Mouse (Mus musculus) midbrain, embryonic 14.5 days (tissue): Measurements from ENCODE around the gene Ssbp4. TPM values are rescaled to one million over a fixed set of nuclear protein-coding genes. Genes with fewer than 3 reads are reported as not detected.

Experiments used
- ATAC-seq: fragments of 200-750 bp; cut with Nextera tagmentation; 2 replicates; pipeline ENCODE4 v1.8.0; 2017; ENCODE audit warnings: moderate number of reproducible peaks, moderate library complexity; ENCODE audit not compliant: low FRiP score, low TSS enrichment
- DNase-seq: peaks from one replicate; pipeline ENCODE4 v3.0.0-alpha.2; 2015
- H3K27ac ChIP-seq: fragments of 300-500 bp; sonication (generic); replicated peaks from 2 replicates; pipeline ENCODE4 v1.5.1; 2014; ENCODE audit warnings: mild to moderate bottlenecking, low read depth, low read length, moderate library complexity
- H3K27me3 ChIP-seq: fragments of 300-500 bp; sonication (generic); 2 replicates; pipeline ENCODE4 v1.6.1; 2014; ENCODE audit warnings: low read length, control low read depth, mixed read lengths; ENCODE audit not compliant: control insufficient read depth, insufficient read depth
- H3K36me3 ChIP-seq: fragments of 300-500 bp; sonication (generic); 2 replicates; pipeline ENCODE4 v1.6.1; 2014; ENCODE audit warnings: low read length, control low read depth; ENCODE audit not compliant: control insufficient read depth, insufficient read depth
- H3K4me1 ChIP-seq: fragments of 300-500 bp; sonication (generic); 2 replicates; pipeline ENCODE4 v1.6.1; 2014; ENCODE audit warnings: mild to moderate bottlenecking, antibody characterized with exemption, low read length, control low read depth; ENCODE audit not compliant: control insufficient read depth, insufficient read depth
- H3K4me2 ChIP-seq: fragments of 300-500 bp; sonication (generic); 2 replicates; pipeline ENCODE4 v1.6.1; 2014; ENCODE audit warnings: mild to moderate bottlenecking, low read length, moderate library complexity
- H3K4me3 ChIP-seq: fragments of 300-500 bp; sonication (generic); replicated peaks from 2 replicates; pipeline ENCODE4 v1.5.1; 2014; ENCODE audit warnings: low read depth, low read length
- H3K9ac ChIP-seq: fragments of 300-500 bp; sonication (generic); replicated peaks from 2 replicates; pipeline ENCODE4 v1.6.1; 2014; ENCODE audit warnings: mild to moderate bottlenecking, low read length, moderate library complexity
- H3K9me3 ChIP-seq: fragments of 300-500 bp; sonication (generic); 2 replicates; pipeline ENCODE4 v1.6.1; 2016; ENCODE audit warnings: low read length, control low read depth, mixed read lengths; ENCODE audit not compliant: control insufficient read depth
- WGBS: fragments of 180-500 bp; shearing (Covaris S2); extraction: QIAGEN DNeasy Blood & Tissue Kit; methylation state at CpG from one replicate; pipeline ENCODE4 v1.1.7; 2014; 5-methylcytosine and 5-hydroxymethylcytosine counted together
- polyA plus RNA-seq: library from polyadenylated mRNA; unstranded; fragments of >200 nt; fragmentation: Nextera tagmentation; extraction: Ambion mirVana; gene quantifications from 2 replicates; pipeline ENCODE4 v1.2.1, GENCODE M21; 2014

The Ssbp4 gene
- polyA plus RNA-seq, 1 experiment from 2014 or later = 172 TPM

- WGBS = 96% methylated on average over 6 of the region's 6 CpGs
- Histone ChIP-seq H3K27ac (no peak overlapping the region), H3K27me3 (no peaks in the 10 kb centered on the region), H3K4me3 (no peak overlapping the region), H3K4me1 (no peaks in the 10 kb centered on the region), H3K9me3 (no peaks in the 10 kb centered on the region), H3K9ac (no peak overlapping the region), H3K4me2 (no peak overlapping the region), H3K36me3 (0 out of 2 replicates have a peak, but pooled peaks cover 3% of the 10 kb centered on the region)
- DNase-seq (no peak), ATAC-seq (no peak)
These were observed 44.8 kb downstream of the Ssbp4 start for GRCm38 (mm10) chr8:70563763-70564387.

GRCm38 (mm10) chr8:70562802-70563201 is 45.9 kb downstream of the Ssbp4 start:
- H3K27ac ChIP-seq = no peak overlapping the region
- no peak overlapping the region for H3K4me2 ChIP-seq
- 83% methylated on average over 3 of the region's 3 CpGs for WGBS
- H3K4me1 ChIP-seq = no peaks in the 10 kb centered on the region
- no peak overlapping the region for H3K4me3 ChIP-seq
- no peaks in the 10 kb centered on the region for H3K9me3 ChIP-seq
- no peaks in the 10 kb centered on the region for H3K27me3 ChIP-seq
- DNase-seq = no peak
- no peak for ATAC-seq
- 0 out of 2 replicates have a peak, but pooled peaks cover 3% of the 10 kb centered on the region for H3K36me3 ChIP-seq
- no peak overlapping the region for H3K9ac ChIP-seq

- no peaks in the 10 kb centered on the region for H3K27me3 ChIP-seq
- H3K4me2 ChIP-seq = no peak overlapping the region
- DNase-seq (no peak), ATAC-seq (no peak)
- WGBS = 87% methylated on average over 7 of the region's 7 CpGs
- no peak overlapping the region for H3K27ac ChIP-seq
- H3K9ac ChIP-seq = no peak overlapping the region
- no peaks in the 10 kb centered on the region for H3K9me3 ChIP-seq
- H3K4me1 ChIP-seq = no peaks in the 10 kb centered on the region
- no peak overlapping the region for H3K4me3 ChIP-seq
- H3K36me3 ChIP-seq = peaks cover 6% of the 10 kb centered on the region; the same call in 1 of the 2 replicates
These were observed 46.7 kb downstream of the Ssbp4 start for GRCm38 (mm10) chr8:70561809-70562535.

- no peak overlapping the region for H3K27ac ChIP-seq
- no peak overlapping the region for H3K4me3 ChIP-seq
- H3K36me3 ChIP-seq = peaks cover 6% of the 10 kb centered on the region; the same call in 1 of the 2 replicates
- H3K9me3 ChIP-seq = no peaks in the 10 kb centered on the region
- no peak overlapping the region for H3K4me2 ChIP-seq
- H3K27me3 ChIP-seq = no peaks in the 10 kb centered on the region
- DNase-seq (no peak), ATAC-seq (no peak)
- no peak overlapping the region for H3K9ac ChIP-seq
- H3K4me1 ChIP-seq = no peaks in the 10 kb centered on the region
- WGBS = 75% methylated on average over 4 of the region's 4 CpGs
These were observed 47.3 kb downstream of the Ssbp4 start for GRCm38 (mm10) chr8:70561357-70561756.

- 65% methylated on average over 3 of the region's 3 CpGs for WGBS
- no peak for ATAC-seq
These were observed 48.1 kb downstream of the Ssbp4 start for GRCm38 (mm10) chr8:70560564-70560963.

GRCm38 (mm10) chr8:70560096-70560495 is 48.6 kb downstream of the Ssbp4 start:
- no peaks in the 10 kb centered on the region for H3K27me3 ChIP-seq
- peaks cover 6% of the 10 kb centered on the region; the same call in 1 of the 2 replicates for H3K36me3 ChIP-seq
- WGBS = 93% methylated on average over 2 of the region's 2 CpGs
- H3K27ac ChIP-seq = no peak overlapping the region
- H3K9me3 ChIP-seq = no peaks in the 10 kb centered on the region
- no peak overlapping the region for H3K9ac ChIP-seq
- ATAC-seq (no peak), DNase-seq (no peak)
- H3K4me2 ChIP-seq = no peak overlapping the region
- no peak overlapping the region for H3K4me3 ChIP-seq
- H3K4me1 ChIP-seq = no peaks in the 10 kb centered on the region

More at GRCm38 (mm10) chr8:70560564-70560963, 48.1 kb downstream of the Ssbp4 start:
- H3K36me3 ChIP-seq = peaks cover 6% of the 10 kb centered on the region; the same call in 1 of the 2 replicates
- no peaks in the 10 kb centered on the region for H3K9me3 ChIP-seq
- H3K27ac ChIP-seq = no peak overlapping the region
- DNase-seq = no peak
- H3K9ac ChIP-seq = no peak overlapping the region
- H3K27me3 ChIP-seq = no peaks in the 10 kb centered on the region
- no peak overlapping the region for H3K4me3 ChIP-seq
- no peaks in the 10 kb centered on the region for H3K4me1 ChIP-seq
- no peak overlapping the region for H3K4me2 ChIP-seq

GRCm38 (mm10) chr8:70558983-70559382 is 49.7 kb downstream of the Ssbp4 start:
- 82% methylated on average over 3 of the region's 3 CpGs for WGBS
- no peaks in the 10 kb centered on the region for H3K9me3 ChIP-seq
- no peak for DNase-seq
- H3K4me2 ChIP-seq = no peak overlapping the region
- H3K4me3 ChIP-seq = no peak overlapping the region
- H3K9ac ChIP-seq = no peak overlapping the region
- peaks cover 6% of the 10 kb centered on the region; the same call in 1 of the 2 replicates for H3K36me3 ChIP-seq
- no peaks in the 10 kb centered on the region for H3K27me3 ChIP-seq
- no peaks in the 10 kb centered on the region for H3K4me1 ChIP-seq
- no peak for ATAC-seq
- H3K27ac ChIP-seq = no peak overlapping the region

- Histone ChIP-seq H3K9me3 (no peaks in the 10 kb centered on the region), H3K27me3 (no peaks in the 10 kb centered on the region), H3K4me2 (no peak overlapping the region), H3K4me3 (no peak overlapping the region), H3K9ac (no peak overlapping the region), H3K36me3 (peaks cover 6% of the 10 kb centered on the region; the same call in 1 of the 2 replicates), H3K27ac (no peak overlapping the region), H3K4me1 (no peaks in the 10 kb centered on the region)
- 87% methylated on average over 4 of the region's 4 CpGs for WGBS
- DNase-seq (no peak), ATAC-seq (no peak)
These were observed 50.3 kb downstream of the Ssbp4 start for GRCm38 (mm10) chr8:70558334-70558733.
